Mouse (Mus musculus) fat pad, adult 2 months (tissue): ENCODE data around the gene Gkn1.

Experiments
- DNase-seq: peaks from one replicate; pipeline ENCODE4 v3.0.0-alpha.2; 2011; ENCODE audit warnings: low read depth, low spot score; ENCODE audit errors: extremely low read depth

Gkn1 gene

GRCm38 (mm10) chr6:87350829-87351228 is at the start of gene Gkn1:
Gene Gkn1 (minus strand): TSS chr6:87350942.
- no peak for DNase-seq

DNA sequence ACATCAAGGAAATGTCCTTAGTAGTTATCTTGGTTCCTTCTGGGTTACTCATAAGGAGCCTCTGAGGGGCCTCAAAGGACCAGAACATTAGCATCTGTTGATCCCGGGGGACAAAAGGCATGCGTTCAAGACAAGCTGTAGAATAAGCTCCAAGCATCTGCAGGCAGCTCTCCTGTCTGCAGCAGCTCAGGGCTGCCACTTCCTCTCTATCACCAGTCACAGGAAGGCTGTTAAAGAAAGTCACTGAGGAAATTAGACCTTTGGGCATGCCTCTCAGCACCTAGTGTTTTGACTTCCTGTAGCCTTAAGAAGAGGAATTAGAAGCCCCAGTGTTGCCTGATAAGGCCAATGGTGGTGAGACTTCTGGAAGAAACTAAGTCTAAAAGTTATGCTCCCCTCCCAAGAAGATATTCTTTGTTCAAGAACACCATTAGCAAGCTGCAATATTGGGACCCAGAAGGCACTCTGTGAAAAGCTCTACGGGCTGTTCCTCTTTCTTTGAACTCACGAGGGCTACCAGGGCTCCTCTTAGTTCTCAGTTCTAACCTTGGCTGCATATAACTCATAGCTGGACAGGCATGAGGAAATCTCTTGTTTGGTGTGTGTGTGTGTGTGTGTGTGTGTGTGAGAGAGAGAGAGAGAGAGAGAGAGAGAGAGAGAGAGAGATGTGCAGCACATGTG is 49.3 kb upstream of the Gkn1 start:
- DNase-seq, result no peak

- DNase-seq, result no peak
These were observed 48.4 kb upstream of the Gkn1 start for GRCm38 (mm10) chr6:87399137-87399536.

DNA sequence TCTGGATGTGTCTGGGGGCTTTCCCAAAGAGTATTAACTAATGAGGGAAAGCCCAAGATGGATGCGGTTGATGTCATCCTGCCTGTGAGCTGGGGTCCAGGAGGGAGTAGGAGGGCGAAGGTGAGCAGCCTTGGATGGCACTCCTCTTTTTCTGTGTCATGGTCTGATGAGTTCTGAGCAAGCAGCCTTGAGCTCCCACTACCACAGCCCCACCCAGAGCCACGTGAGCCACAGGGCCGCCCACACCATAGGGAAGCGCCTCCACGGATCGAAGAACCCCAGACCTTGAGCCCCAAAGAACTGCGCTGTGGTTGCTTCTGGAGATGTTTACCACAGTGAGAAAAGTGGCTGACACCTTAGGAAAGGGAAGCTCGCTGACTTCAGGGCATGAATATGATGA is 44.0 kb upstream of the Gkn1 start:
- no peak for DNase-seq

DNA sequence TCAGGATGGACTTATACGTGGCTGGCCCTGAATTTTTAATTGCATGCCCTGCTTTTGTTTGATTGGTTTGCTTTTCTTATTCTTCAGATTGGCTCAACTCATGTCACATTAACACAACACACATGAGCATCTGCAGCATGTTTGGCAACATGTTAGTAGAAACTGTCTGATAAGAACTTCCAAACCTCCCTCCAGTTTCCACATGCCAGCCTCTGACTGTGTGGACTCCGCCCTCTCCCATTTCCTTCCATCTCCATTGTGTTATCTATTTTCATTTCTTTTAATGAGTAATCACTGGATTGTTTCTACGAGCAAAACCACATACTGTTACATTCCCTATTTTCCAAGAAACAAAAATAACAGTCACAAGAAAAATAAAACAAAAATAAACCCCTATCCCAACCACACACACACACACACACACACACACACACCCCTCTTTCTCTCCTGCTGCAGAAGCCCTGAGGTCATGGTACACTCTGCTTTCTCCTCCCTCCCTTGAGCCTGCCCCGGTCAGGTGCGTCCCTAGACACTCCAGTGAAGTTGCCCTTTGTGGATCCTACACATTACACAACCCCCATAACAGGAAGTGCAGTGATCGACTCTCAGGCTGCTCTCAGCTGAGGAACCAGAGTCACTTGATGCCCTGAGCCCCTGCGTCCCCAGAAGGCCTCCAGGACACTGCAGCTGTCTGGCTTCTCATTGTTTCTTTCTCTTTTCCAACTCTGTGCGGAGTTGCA is 42.9 kb upstream of the Gkn1 start:
- DNase-seq, result no peak

DNA sequence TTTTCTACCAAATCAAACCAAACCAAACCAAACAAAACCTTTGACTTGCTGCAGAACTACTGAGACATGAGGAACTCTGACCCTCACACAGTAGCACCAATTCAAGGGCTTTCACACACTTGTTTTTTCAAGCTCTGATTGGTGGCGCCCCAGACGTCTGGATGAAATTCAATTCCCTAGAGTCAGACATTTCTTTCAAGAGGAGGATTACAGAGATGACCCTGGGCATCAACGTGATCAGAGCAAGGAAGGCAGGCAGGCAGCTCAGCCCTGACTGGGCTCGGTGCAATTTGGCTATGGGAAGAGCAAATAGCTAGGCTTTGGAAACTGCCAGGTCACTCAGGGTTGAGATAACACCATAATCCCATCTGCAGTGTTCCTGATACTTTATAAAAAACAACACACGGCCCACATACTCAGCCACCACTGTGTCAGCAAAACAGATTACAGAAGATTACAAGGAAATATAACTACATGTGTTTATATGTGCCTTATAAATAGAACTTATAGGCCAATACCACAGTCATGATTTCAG is 38.8 kb upstream of the Gkn1 start:
- no peak for DNase-seq

GRCm38 (mm10) chr6:87388877-87389276 is 38.1 kb upstream of the Gkn1 start, which contains the start of gene Gkn3:
Gene Gkn3 (minus strand): TSS chr6:87388935.
- DNase-seq, result no peak

DNA sequence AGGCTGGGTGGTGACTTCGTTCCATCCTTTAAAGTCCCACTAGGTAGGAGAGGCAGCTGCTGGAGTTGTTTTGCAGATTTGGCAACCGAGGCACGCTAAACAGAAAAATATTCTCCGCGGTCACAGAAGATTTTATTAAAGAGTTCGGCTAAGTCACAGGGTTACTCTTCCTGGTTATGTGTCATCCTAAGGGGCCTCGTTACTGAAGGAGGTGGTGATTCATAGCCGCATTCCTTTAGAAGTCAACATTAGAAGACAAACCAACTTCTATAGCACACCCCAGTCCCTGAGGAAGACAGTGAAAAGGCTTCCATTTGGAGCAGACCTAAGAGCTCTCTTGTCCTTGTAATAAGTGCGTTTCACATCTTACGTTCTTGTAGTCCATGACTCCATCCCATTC is 35.9 kb upstream of the Gkn1 start:
- DNase-seq, result no peak

GRCm38 (mm10) chr6:87386203-87386602 is 35.5 kb upstream of the Gkn1 start:
- DNase-seq, result no peak

GRCm38 (mm10) chr6:87384761-87385160 is 34.0 kb upstream of the Gkn1 start:
- no peak for DNase-seq

DNA sequence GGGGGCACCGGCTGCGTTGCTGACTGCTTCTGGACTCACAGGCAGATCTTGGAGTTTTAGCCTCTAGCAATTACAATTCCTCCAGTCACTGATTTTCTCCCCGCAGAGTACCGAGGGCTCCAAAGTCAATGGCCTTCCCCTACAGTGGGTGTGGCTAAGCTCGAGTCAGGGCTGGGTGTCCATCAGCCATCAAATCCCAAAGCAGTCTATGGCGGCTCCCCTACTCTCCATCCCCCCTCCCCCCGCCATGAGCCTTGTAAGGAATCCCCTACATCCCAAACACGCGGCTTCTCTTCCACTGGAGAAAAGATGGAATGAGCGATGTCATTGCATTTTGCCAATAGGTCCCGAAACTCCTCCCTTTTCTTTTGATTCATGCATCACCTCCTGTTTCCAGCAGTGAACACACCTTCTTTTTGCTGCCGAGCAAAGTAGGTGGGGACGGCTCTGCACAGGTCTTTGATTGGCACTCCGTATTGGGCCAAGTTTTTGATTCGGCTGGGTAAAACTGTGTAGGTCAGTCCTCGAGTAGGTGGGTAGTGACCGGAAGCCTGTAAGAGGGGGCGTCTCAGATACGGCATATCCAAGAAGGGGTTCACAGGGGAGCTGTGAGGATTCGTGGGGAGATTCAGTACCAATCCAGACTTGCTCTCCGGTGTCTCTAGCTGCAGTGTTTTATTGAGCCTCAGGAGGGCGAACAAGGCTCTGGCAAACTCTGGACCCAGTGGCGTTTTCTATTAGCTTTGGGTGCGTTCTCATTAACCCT is 33.4 kb upstream of the Gkn1 start:
- no peak for DNase-seq

- no peak for DNase-seq
These were observed 22.3 kb upstream of the Gkn1 start, which contains the start of gene Gkn2 for GRCm38 (mm10) chr6:87373057-87373456. Gene Gkn2 (plus strand): TSS chr6:87373357.

- no peak for DNase-seq
These were observed 18.5 kb upstream of the Gkn1 start for GRCm38 (mm10) chr6:87369223-87369622.

- DNase-seq, result no peak
These were observed 3.7 kb upstream of the Gkn1 start for GRCm38 (mm10) chr6:87354441-87354840.

GRCm38 (mm10) chr6:87335935-87336295 is 14.8 kb downstream of the Gkn1 start:
- no peak for DNase-seq

DNA sequence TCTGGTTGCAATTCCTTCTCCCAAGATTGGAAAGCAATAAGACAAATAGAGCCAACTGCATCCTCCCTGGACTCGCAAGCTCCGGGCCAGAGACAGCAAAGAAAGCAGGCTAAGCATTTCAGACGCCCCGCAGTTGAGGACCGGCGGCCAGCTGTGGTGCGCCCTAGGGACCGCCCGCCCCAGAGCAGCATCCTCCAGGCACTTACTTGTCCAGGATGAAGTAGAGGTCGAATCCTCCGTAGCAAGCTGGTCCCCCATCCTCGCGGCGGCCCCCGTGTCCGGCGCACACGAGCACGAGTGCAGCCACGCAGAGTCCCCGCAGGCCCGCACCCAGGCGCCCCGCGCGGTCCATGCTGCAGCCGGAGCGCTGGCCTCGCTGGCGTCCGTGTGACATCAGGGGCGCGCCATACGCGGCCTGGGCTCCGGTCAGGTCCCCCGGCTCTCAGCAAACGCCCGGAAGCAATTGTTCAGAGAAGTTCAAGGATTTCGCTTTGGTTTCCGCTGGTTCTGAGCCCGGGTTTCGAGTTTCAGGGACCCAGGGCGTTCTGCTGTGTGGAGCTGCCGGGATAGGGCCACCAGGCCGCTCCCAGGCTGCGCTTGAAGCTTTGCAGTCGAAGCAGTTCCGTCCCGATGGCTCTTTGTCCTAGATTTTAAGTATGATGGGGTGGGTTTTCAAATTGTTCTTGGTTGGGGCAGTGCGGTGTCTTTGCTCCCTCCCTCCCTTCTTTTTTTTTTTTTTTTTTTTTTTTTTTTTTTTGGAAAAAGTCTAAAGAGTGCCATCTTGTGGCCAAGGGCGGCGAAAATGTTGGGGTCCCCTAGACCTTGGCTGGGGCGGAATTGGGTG is 15.4 kb downstream of the Gkn1 start, which contains the start of gene Antxr1:
Gene Antxr1, minus strand, starts transcription at position 731 of the 844 bp plus-strand sequence.
- DNase-seq, result no peak

- DNase-seq, result no peak
These were observed 16.2 kb downstream of the Gkn1 start for GRCm38 (mm10) chr6:87334361-87335090.

DNA sequence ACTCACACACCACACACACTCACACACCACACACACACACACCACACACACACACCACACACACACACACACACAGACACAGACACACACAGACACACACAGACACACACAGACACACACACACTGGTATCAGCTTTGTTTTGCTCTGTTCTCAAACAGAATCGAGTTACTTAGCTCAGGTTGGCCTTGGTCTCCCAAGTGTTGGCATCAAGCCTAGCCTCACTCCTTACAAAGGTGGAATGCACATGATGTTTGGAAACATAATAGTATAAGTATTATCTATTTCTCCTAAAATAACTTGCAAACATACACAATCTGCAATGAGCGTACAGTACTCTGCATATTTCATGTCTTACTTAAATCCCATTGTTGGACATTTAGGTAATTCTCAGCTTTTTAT is 18.4 kb downstream of the Gkn1 start:
- DNase-seq, result no peak

- no peak for DNase-seq
These were observed 22.2 kb downstream of the Gkn1 start for GRCm38 (mm10) chr6:87328265-87329173.
